Mouse (Mus musculus) MEL (cell line): ENCODE results near the gene Il27ra. TPM values are rescaled to one million over a fixed set of nuclear protein-coding genes. Genes with fewer than 3 reads are reported as not detected.

Experiments used
- DNase-seq: peaks from one replicate; pipeline ENCODE4 v3.0.0; 2011; ENCODE audit warnings: low read depth, low spot score
- H3K27ac ChIP-seq: 2 replicates; pipeline ENCODE4 v1.5.1; 2012; ENCODE audit warnings: low read depth, mild to moderate bottlenecking, control low read depth, low read length, moderate library complexity; ENCODE audit not compliant: control insufficient read depth
- H3K27me3 ChIP-seq, 2 experiments: fragments of 150-350 bp in 1 of 2; sonication (generic) in 1 of 2; 2 replicates each; pipeline ENCODE4 v1.6.1; 2012; ENCODE audit warnings: low read length in 2 of 2, mild to moderate bottlenecking in 2 of 2, improper control_type of control experiment in 1 of 2, moderate library complexity in 1 of 2; ENCODE audit not compliant: insufficient read depth in 2 of 2, control insufficient read depth in 1 of 2
- H3K36me3 ChIP-seq, 2 experiments: 2 replicates each; pipeline ENCODE4 v1.6.1; 2012 to 2014; ENCODE audit warnings: low read length in 2 of 2, improper control_type of control experiment in 1 of 2, inconsistent platforms in 1 of 2, mild to moderate bottlenecking in 1 of 2; ENCODE audit not compliant: insufficient read depth in 2 of 2, control insufficient read depth in 1 of 2
- H3K4me1 ChIP-seq, 2 experiments: fragments of 150-350 bp in 1 of 2; sonication (generic) in 1 of 2; 2 replicates each; pipeline ENCODE4 v1.6.1; 2012; ENCODE audit warnings: low read length in 2 of 2, improper control_type of control experiment in 1 of 2, mild to moderate bottlenecking in 1 of 2; ENCODE audit not compliant: insufficient read depth in 2 of 2, control insufficient read depth in 1 of 2
- H3K4me3 ChIP-seq, 2 experiments: fragments of 150-350 bp in 1 of 2; sonication (generic) in 1 of 2; 2 replicates each; pipeline ENCODE4 v1.5.1; 2012; ENCODE audit warnings: low read depth in 2 of 2, low read length in 2 of 2, mild to moderate bottlenecking in 2 of 2, moderate library complexity in 2 of 2, control low read depth in 1 of 2, improper control_type of control experiment in 1 of 2; ENCODE audit not compliant: control insufficient read depth in 1 of 2, insufficient read depth in 1 of 2
- H3K79me2 ChIP-seq: 2 replicates; pipeline ENCODE4 v1.6.1; 2012; ENCODE audit warnings: mild to moderate bottlenecking, low read length, moderate library complexity; ENCODE audit not compliant: control insufficient read depth, poor library complexity, insufficient read depth
- H3K9ac ChIP-seq: 2 replicates; pipeline ENCODE4 v1.6.1; 2012; ENCODE audit warnings: low read depth, mild to moderate bottlenecking, control low read depth, low read length, moderate library complexity; ENCODE audit not compliant: control insufficient read depth, poor library complexity, severe bottlenecking
- H3K9me3 ChIP-seq: fragments of 150-350 bp; sonication (generic); replicated peaks from 2 replicates; pipeline ENCODE4 v1.6.1; 2012; ENCODE audit warnings: mild to moderate bottlenecking, low read length, improper control_type of control experiment, moderate library complexity; ENCODE audit not compliant: insufficient read depth
- CHD2 ChIP-seq: IDR thresholded peaks from 2 replicates; pipeline ENCODE4 v1.6.1; 2011; ENCODE audit warnings: low read length, improper control_type of control experiment
- E2F4 ChIP-seq: IDR thresholded peaks from 2 replicates; pipeline ENCODE4 v1.6.1; 2011; ENCODE audit warnings: low read depth, low read length, improper control_type of control experiment, borderline replicate concordance
- ELF1 ChIP-seq: IDR thresholded peaks from 2 replicates; pipeline ENCODE4 v1.6.1; 2014; ENCODE audit warnings: low read depth, mild to moderate bottlenecking, inconsistent platforms, low read length, improper control_type of control experiment, moderate library complexity
- EP300 ChIP-seq, 2 experiments: IDR thresholded peaks; 2 replicates each; pipeline ENCODE4 v1.6.1; 2011; ENCODE audit warnings: improper control_type of control experiment in 2 of 2, low read length in 2 of 2, low read depth in 1 of 2, mild to moderate bottlenecking in 1 of 2
- GABPA ChIP-seq: IDR thresholded peaks from 2 replicates; pipeline ENCODE4 v1.6.1; 2012; ENCODE audit warnings: low read depth, mild to moderate bottlenecking, inconsistent platforms, low read length, improper control_type of control experiment, moderate library complexity
- HCFC1 ChIP-seq: IDR thresholded peaks from 2 replicates; pipeline ENCODE4 v1.6.1; 2012; ENCODE audit warnings: low read depth, mild to moderate bottlenecking, inconsistent platforms, low read length, improper control_type of control experiment, moderate library complexity
- JUND ChIP-seq: IDR thresholded peaks from 2 replicates; pipeline ENCODE4 v1.6.1; 2011; ENCODE audit warnings: low read depth, mild to moderate bottlenecking, improper control_type of control experiment, low read length
- KAT2A ChIP-seq: conservative IDR thresholded peaks from 2 replicates; pipeline ENCODE4 v1.6.1; 2012; ENCODE audit warnings: low read depth, low read length, improper control_type of control experiment, inconsistent platforms
- MEF2A ChIP-seq: IDR thresholded peaks from 2 replicates; pipeline ENCODE4 v1.6.1; 2014; ENCODE audit warnings: low read depth, mild to moderate bottlenecking, inconsistent platforms, low read length, improper control_type of control experiment; ENCODE audit not compliant: poor library complexity, insufficient replicate concordance, severe bottlenecking; ENCODE audit errors: extremely low read depth
- MXI1 ChIP-seq: IDR thresholded peaks from 2 replicates; pipeline ENCODE4 v1.6.1; 2011; ENCODE audit warnings: mild to moderate bottlenecking, low read depth, low read length, improper control_type of control experiment
- MYC ChIP-seq: IDR thresholded peaks from 2 replicates; pipeline ENCODE4 v1.6.1; 2011; ENCODE audit warnings: low read depth, mild to moderate bottlenecking, low read length, improper control_type of control experiment, moderate library complexity
- NELFE ChIP-seq: IDR thresholded peaks from 2 replicates; pipeline ENCODE4 v1.6.1; 2011; ENCODE audit warnings: low read depth, low read length, improper control_type of control experiment
- POLR2AphosphoS2 ChIP-seq: IDR thresholded peaks from 2 replicates; pipeline ENCODE4 v1.6.1; 2011; ENCODE audit warnings: low read length, improper control_type of control experiment
- RAD21 ChIP-seq: IDR thresholded peaks from 2 replicates; pipeline ENCODE4 v1.6.1; 2011; ENCODE audit warnings: mild to moderate bottlenecking, low read depth, low read length, improper control_type of control experiment
- SIN3A ChIP-seq: IDR thresholded peaks from 2 replicates; pipeline ENCODE4 v1.6.1; 2012; ENCODE audit warnings: low read length, improper control_type of control experiment, inconsistent platforms
- TAL1 ChIP-seq: IDR thresholded peaks from 2 replicates; pipeline ENCODE4 v1.6.1; 2012; ENCODE audit warnings: mild to moderate bottlenecking, inconsistent platforms, low read length, moderate library complexity, mixed read lengths
- TCF12 ChIP-seq: IDR thresholded peaks from 2 replicates; pipeline ENCODE4 v1.6.1; 2014; ENCODE audit warnings: low read depth, mild to moderate bottlenecking, inconsistent platforms, low read length, improper control_type of control experiment, moderate library complexity
- UBTF ChIP-seq: IDR thresholded peaks from 2 replicates; pipeline ENCODE4 v1.6.1; 2012; ENCODE audit warnings: low read depth, mild to moderate bottlenecking, inconsistent platforms, low read length, improper control_type of control experiment, moderate library complexity, borderline replicate concordance; ENCODE audit not compliant: insufficient read depth
- ZC3H11A ChIP-seq: IDR thresholded peaks from 2 replicates; pipeline ENCODE4 v1.6.1; 2012; ENCODE audit warnings: low read depth, mild to moderate bottlenecking, inconsistent platforms, low read length, improper control_type of control experiment
- ZKSCAN1 ChIP-seq: IDR thresholded peaks from 2 replicates; pipeline ENCODE4 v1.6.1; 2012; ENCODE audit warnings: low read depth, mild to moderate bottlenecking, inconsistent platforms, low read length, improper control_type of control experiment, moderate library complexity
- polyA plus RNA-seq, 2 experiments: library from polyadenylated mRNA; stranded (reverse) in 1 of 2; unstranded in 1 of 2; fragments of >175 nt in 1 of 2; fragments of >200 nt in 1 of 2; gene quantifications; 2 replicates each; pipeline versions ENCODE4 v1.2.1 to v1.2.4; 2012; ENCODE audit warnings: low replicate concordance in 2 of 2, low read depth in 1 of 2; ENCODE audit not compliant: insufficient read length in 2 of 2, insufficient read depth in 1 of 2, missing spikeins in 1 of 2
- total RNA-seq: library from RNA; depleted of rRNA; stranded (reverse); fragments of 300-350 nt; gene quantifications from 2 replicates; pipeline ENCODE4 v1.2.3, GENCODE M21; 2012

Il27ra gene
- total and polyA plus RNA-seq, 3 experiments = 31.8 to 38.5 TPM; not detected in 1

GRCm38 (mm10) chr8:84090585-84090984 is 48.2 kb upstream of the Il27ra start:
- H3K36me3 ChIP-seq = no peaks in the 10 kb centered on the region
- no peaks in the 10 kb centered on the region for H3K4me1 ChIP-seq
- no peak overlapping the region for H3K27ac ChIP-seq
- DNase-seq = no peak
- no peak overlapping the region for H3K9ac ChIP-seq
- no peak overlapping the region for H3K4me3 ChIP-seq
- no peak for TF ChIP-seq MEF2A
- TF ChIP-seq ELF1 = no peak
- no peak for TF ChIP-seq GABPA
- no peak for TF ChIP-seq EP300 (IDR thresholded peaks at IDR 0.05; ENCODE audit: low read depth in 1 of 2, low read length in 2 of 2)
- no peak for TF ChIP-seq SIN3A
- H3K79me2 ChIP-seq = no peaks in the 10 kb centered on the region
- H3K27me3 ChIP-seq = no peaks in the 10 kb centered on the region
- H3K9me3 ChIP-seq = no peaks in the 10 kb centered on the region

- no peak overlapping the region for H3K9ac ChIP-seq
- no peaks in the 10 kb centered on the region for H3K79me2 ChIP-seq
- no peak for TF ChIP-seq ZC3H11A
- TF ChIP-seq POLR2AphosphoS2 = no peak
- TF ChIP-seq ZKSCAN1 = no peak
- no peak for TF ChIP-seq CHD2
- TF ChIP-seq E2F4 = no peak
- no peak for TF ChIP-seq UBTF
- no peak for TF ChIP-seq ELF1
- no peak for TF ChIP-seq SIN3A
- no peak for TF ChIP-seq JUND
- no peak for TF ChIP-seq TAL1
- no peak for TF ChIP-seq TCF12
- no peak for TF ChIP-seq MXI1
- TF ChIP-seq HCFC1 = no peak
- no peak for TF ChIP-seq MEF2A
- no peak for TF ChIP-seq RAD21
- TF ChIP-seq KAT2A = no peak
- no peak for TF ChIP-seq MYC
- TF ChIP-seq NELFE = no peak
- TF ChIP-seq, all 39 proteins: peak for 0
- Histone ChIP-seq H3K4me3 (no peak overlapping the region), H3K36me3 (no peaks in the 10 kb centered on the region), H3K27me3 (no peaks in the 10 kb centered on the region), H3K4me1 (no peaks in the 10 kb centered on the region), H3K27ac (no peak overlapping the region), H3K9me3 (no peaks in the 10 kb centered on the region)
- no peak for DNase-seq
Measured at GRCm38 (mm10) chr8:84089277-84089676, 46.9 kb upstream of the Il27ra start.
